Mouse (Mus musculus): Measurements from ENCODE around the gene Hsd17b6.
A peak's percentile ranks its signal among the peaks of the same experiment; 100 is the strongest.

Hsd17b6 gene

DNA sequence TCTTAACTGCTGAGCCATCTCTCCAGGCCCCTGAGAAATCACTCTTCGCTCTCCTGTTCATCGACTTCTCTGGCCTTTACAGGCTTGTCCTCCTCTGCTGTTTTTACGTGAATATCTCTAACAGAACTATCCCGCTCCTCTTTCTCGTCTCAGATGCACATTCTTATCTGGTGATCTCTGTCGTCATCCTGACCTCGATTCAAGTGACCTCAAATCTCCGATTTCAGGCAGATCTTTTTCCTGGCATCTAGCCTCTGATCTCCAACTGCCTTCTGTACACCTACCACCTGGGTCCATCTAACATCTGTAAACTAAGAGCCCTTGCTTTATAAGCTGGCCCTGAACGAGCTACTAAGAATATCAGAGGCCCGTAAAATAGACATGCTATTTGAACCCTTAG lies 2.5 kb downstream of the Hsd17b6 start:
- no peak for DNase-seq

DNA sequence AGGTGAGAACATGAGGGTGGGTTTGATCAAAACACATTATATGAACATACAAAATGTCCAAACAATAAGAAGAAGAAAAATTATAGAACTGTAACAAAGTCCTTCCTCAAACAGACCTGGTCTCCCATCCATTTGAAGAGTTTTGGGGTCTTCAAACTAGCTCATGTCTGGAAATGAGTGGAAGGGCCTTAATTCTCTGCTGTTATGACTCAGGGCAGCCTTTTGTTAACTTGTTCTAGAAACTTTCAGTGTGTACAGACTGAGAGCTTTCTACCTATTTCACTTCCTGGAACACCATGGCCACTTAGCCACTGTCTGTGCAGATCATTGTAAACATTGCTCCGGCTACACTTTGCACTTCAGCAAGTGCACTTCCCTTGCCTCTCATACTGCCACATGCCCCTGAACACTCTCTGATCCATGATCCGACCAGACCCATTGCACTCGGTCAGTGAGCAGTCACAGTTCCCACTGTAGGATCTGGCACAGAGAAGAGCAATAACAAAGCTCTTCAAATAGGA lies 4.1 kb downstream of the Hsd17b6 start:
- no peak for DNase-seq

GRCm38 (mm10) chr10:127998260-127998659 lies 9.2 kb downstream of the Hsd17b6 start:
- no peak for DNase-seq

DNA sequence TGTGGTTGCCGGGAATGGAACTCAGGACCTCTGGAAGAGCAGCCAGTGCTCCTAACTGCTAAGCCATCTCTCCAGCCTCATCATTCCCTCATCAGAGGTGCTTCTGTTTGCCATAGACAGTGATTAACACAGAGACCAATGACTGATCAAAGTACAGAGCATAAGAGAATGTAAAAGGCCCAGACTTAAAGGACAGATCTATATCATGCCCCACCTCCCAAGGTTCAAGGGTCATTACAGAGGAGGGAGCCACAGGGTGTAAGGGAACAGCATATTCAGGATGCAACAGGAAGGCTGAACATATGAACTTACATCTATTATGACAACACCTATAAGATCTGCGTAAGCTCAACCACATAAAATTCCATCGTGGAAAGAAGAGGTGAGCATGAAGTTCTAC lies 10.7 kb downstream of the Hsd17b6 start:
- DNase-seq: no peak

GRCm38 (mm10) chr10:127985601-127986000 lies 21.8 kb downstream of the Hsd17b6 start:
- no peak for DNase-seq

DNA sequence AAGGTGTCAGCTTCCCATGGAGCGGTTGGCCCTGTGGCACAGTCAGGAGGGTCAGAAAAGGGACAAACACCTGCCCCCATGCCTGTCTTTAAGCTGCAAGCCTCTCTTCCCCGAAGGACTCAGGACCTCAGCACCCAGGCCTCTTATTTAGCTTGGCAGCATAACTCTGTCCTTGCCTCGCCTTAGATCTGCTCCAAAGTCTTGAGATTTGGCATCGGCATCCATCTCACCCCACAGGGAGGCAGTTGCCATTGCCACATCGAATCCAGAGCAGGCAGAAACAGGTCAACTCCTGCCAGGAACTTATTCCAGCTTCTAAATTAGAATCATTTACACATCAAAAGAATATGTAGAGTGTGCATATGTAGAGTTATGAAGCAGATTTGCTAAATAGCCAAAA lies 22.8 kb downstream of the Hsd17b6 start:
- DNase-seq: no peak

- no peak for DNase-seq
Measured at GRCm38 (mm10) chr10:127975503-127975902, 31.9 kb downstream of the Hsd17b6 start.

GRCm38 (mm10) chr10:127974062-127974461 lies 33.3 kb downstream of the Hsd17b6 start:
- DNase-seq: no peak

DNA sequence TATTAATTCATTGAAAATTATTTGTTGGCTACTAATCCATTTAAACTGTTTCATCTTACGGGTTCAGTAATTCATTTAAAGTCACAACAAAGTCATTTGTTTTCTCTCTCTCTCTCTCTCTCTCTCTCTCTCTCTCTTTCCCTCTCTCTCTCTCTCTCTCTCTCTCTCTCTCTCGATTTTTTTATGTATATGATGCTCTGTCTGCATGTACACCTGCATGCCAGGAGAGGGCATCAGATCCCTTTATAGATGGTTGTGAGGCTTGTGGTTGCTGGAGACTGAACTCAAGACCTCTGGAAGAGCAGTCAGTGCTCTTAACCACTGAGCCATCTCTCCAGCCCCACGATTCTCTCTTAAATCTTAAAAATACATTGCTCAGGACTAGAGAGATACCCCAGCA lies 36.3 kb downstream of the Hsd17b6 start:
- DNase-seq: no peak

GRCm38 (mm10) chr10:127970359-127970831 lies 37.0 kb downstream of the Hsd17b6 start:
- DNase-seq: no peak

DNA sequence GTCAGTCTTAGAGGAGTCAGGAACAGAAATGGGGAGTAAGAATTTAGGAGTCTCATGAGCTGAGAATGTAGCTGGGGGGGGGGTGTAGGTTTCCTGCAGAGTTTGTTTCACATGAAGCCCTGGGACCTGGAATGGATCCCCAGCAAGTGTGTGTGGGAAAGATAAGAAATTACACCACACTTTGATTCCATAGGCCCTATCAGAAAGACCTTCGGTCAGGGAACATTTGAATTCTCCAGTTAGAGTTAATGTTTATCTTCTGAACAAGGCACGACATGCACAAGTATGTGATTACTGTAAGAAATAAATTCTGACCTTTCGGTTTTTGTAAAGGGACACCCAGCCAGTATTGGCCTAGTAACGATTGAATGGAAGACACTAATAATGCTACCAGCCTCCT lies 37.6 kb downstream of the Hsd17b6 start:
- no peak for DNase-seq

- DNase-seq: no peak
Measured at GRCm38 (mm10) chr10:127966506-127966905, 40.9 kb downstream of the Hsd17b6 start.

DNA sequence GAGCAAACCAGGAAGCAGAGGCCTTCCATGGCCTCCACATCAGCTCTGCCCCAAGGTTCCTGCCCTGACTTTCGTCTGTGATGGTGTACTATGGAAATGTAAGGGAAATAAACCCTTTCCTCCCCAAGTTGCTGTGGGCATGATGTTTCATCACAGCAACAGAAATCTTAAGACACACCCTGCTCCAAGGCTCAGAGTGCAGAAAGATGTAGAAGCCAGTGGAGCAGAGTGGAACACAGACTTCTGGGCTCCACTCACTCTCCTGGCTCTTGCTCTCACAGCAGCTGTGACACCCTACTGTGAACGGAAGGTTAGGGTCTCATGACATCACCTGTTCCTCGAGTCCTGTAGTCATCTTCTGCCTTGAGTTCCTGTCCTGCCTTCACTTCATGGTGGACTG lies 43.4 kb downstream of the Hsd17b6 start:
- DNase-seq: no peak

DNA sequence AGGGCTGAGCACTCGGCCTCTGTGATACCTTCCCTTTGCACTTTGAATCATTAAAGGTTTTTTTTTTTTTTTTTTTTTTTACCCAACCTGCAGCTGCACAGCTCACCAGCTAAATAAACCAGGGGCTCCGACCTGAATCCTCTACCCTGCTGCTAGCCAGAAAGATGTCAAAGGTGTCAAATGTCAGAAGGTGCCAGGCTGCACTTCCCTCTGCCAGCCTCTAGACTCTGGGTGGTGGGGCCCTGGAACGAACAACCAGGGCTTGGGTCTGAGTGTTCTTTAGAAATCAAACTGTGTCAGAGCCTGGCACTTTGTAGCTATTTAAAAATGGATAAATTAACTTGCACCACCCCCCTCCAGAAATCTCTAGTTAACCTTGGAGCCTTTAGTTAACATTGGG lies 45.0 kb downstream of the Hsd17b6 start:
- DNase-seq: no peak

DNA sequence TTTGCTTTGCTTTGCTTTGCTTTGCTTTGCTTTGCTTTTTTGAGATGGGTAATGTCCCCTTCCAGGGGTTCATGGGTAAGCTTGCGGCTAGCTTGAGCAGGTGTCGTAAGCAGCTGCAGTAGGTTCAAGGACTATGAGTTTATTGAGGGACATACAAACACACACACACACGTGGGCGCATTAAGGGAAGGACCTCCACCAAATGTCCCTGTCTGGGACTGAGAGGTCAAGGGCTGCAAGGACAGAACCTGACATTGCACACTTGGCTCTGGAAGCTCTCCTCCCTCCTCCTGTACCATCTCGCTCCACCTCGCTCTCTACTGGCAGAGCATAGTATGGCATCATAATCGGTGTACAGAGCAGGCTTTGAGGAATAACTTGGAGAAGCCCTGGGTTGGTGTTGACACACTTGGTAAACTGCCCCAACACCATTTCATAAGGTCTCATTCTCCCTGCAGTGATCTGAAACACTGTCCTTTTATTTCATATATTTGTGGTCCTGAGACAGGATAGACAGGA lies 48.2 kb downstream of the Hsd17b6 start:
- DNase-seq: no peak

GRCm38 (mm10) chr10:127956168-127956816 lies 51.1 kb downstream of the Hsd17b6 start:
- DNase-seq: peak; percentile 85

DNA sequence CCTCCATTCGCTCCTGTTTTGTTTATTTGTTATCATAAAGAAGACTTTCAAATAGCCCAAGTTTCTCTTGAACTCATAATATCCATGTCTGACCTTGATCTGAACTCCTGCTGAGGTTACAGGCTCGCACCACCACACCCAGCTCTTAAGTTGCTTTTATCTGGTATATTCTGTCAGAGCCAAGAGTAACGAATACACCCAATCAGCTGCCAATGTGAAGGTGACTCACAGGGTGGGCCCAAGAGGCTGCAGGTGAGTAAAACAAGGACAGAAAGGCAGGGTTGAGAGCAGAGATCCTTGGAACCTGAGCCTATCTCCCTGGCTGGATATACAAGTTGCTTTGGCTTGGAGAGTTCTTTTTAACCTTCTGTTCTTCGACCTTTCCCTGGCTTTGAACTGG lies 52.4 kb downstream of the Hsd17b6 start:
- DNase-seq: no peak

DNA sequence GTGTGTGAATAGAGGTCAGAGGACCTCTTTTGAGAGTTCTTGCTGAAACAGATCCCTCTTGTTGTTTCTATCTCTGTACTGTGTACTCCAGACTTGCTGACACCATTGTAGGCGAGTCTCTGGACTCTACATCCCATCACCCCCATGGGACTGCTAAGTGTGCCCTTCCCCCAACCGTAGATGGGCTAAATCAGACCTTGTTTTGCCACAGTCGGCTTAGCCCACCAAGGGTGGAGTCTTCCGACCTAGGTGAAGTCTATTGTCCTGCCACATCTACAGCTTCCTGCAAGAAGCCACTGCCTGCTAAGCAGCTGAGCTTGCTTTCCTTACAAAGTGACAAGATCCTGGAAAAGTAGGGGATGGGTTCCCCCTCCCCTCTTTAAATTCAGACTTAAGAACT lies 55.6 kb downstream of the Hsd17b6 start:
- DNase-seq: no peak

DNA sequence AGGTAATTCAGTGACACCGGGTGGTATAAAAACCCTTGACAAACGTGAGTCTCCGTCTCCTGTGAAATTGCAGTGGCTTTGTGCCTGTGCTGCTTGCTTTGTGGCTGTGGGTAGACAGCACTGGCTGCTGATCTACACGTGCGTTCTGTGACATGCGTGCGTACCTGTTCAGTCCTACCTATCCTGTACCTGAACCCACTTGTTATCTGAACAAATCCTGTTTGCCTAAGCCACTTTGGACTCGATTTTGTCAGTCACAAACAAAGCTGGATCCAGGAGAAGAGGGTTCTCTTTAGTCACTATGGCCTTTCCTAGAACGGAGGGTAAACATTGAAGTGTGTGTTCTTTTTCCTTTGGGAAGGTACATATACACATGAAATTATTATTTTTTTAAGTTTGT lies 56.0 kb downstream of the Hsd17b6 start:
- no peak for DNase-seq

DNA sequence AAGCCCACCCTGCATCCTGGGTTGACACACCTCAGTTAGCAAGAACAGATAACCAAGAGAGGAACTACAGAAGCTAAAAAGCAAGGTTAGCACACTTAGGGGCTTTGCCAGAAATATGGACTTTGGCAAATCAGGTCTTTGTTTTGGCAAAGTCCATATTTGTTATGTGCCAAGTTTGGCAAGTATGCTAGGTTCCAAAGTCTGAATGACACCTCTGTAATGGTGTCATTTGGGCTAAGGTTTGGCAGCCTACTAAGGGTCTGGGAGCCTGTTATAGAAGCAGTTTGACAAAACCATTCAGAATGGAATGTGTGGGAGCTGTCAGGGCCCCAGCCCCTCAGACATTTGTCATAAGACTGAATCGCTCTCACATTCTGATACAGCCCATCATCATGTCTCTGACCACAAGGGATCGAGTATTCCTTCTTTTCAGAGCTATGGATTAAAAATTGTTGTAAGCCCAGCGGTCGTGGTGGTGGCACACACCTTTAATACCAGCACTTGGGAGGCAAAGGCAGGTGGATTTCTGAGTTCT lies 57.7 kb downstream of the Hsd17b6 start:
- DNase-seq: no peak

DNA sequence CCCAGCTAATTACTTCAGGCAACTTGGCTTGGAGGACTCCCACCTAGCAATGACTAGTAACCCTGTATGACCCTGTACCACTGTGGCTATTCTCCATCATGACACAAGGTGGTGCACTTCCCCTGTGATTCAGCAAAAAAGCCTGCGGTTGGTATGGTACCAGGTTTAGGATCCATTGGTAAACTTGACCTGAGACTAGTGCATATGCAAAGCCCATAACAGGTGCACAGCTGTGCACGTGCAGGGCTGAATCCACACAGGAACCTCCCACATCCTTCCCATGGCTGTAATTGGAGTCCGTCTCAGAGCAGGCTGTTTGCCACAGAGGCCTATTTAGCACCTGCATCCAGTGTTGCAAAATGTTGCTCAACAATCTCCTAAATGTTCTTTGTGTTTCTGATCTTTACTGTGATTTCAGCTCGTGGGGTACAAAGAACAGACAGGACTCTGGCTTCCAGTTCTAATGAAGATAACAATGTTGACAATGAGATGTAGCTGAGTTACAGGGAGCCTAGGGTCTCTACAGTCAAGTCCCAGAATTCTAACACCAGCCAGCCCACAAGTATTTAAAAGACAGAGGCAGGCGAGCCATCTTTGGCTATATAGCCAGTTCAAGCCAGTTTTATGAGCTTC lies 61.9 kb downstream of the Hsd17b6 start:
- DNase-seq: peak; percentile 60

Data from lung, postnatal 36 days (tissue).